Comparison of ENCODE assay signal across 10 mouse cellular contexts in the genomic region with DNA sequence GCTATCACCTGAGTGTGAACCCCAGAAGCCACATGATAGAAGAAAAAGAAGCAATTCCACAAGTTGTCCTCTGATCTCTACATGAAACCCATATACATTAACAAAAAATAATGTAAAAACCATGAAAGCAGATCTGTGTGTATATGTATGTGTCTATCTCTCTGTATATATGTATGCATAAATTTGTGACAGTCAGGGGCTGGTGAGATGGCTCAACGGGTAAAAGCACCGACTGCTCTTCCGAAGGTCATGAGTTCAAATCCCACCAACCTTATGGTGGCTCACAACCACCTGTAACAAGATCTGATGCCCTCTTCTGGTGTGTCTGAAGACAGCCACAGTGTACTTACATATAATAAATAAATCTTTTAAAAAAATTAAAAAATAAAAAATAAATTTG. TPM values are rescaled to one million over a fixed set of nuclear protein-coding genes. Genes with fewer than 3 reads are reported as not detected.
"Had no signal": no experiment of that assay in that cellular context is flagged by ENCODE, and none has a peak within 500 bp of the region (broad histone marks: within the 10 kb centered on the region; RNA-seq: fewer than 3 reads in every experiment).

No protein-coding gene starts in this region.

RNA-seq across cellular contexts. Expression of a gene that starts 19.4 kb away (rescaled TPM):
- total RNA-seq: common myeloid progenitor, adult 5-6 weeks; granulocyte monocyte progenitor cell, adult 5-6 weeks had no signal
- polyA plus RNA-seq: cortical plate, adult 2 months; erythroblast, embryonic 14.5 days; forebrain, embryonic 11.5 days; forebrain, embryonic 12.5 days; forebrain, embryonic 13.5 days; forebrain, embryonic 14.5 days; forebrain, embryonic 15.5 days; forebrain, embryonic 16.5 days had no signal

RNA-seq across cellular contexts. Expression of a gene that starts 31.2 kb away (rescaled TPM):
- polyA plus RNA-seq: erythroblast, embryonic 14.5 days had no signal
